ENCODE assay signal across 12 mouse cellular contexts in the genomic region with DNA sequence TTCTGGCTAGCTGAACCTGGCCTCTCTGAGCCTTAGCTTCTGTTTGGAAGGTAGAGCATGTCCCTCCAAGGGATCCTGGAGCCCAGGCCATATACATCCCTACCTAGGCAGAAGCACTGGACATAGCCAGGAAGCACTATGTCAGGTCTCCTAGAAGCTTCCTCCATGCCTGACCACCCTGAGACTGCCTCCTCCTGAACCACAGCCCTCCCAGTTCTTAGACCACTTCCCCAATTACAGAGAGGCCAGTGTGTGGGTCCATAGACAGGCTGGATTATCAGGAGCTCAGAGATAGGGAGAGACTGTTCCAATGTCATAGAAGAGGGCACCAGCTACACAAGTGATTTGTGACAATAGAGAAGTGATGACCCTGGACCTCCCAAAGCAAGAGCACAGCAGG.
"Had no signal": no experiment of that assay in that cellular context is flagged by ENCODE, and none has a peak within 500 bp of the region (broad histone marks: within the 10 kb centered on the region; RNA-seq: fewer than 3 reads in every experiment).

No protein-coding gene starts in this region.

- DNase-seq: retina, postnatal 1 day; right cerebral cortex, adult 18-20 months; right cerebral cortex, postnatal 14 days; right cerebral cortex, postnatal 25 days; right cerebral cortex, postnatal 4 days; spleen, adult 18-20 months; thymus, adult 18-20 months; thymus, adult 2 months; thymus, postnatal 14 days; thymus, postnatal 25 days; thymus, postnatal 36 days; thymus, postnatal 4 days had no signal
